Comparison of ENCODE assay signal across 8 mouse cellular contexts in genomic region chr19:44146568-44146879, GRCm38 (mm10). TPM values are rescaled to one million over a fixed set of nuclear protein-coding genes. Genes with fewer than 3 reads are reported as not detected.
DNase-seq lines count a peak whose midpoint lies in the region; ATAC-seq lines count a peak whose summit lies in the region.

No protein-coding gene starts in this region.

- peaks cover 31% of the 10 kb centered on the region for H3K36me3 ChIP-seq in megakaryocyte, embryonic 14.5 days (replicated peaks; ENCODE audit: low read length)
- peaks cover 30% of the 10 kb centered on the region for H3K36me3 ChIP-seq in limb, embryonic 13.5 days
- peaks cover 13% of the 10 kb centered on the region; the same call in 1 of the 2 replicates for H3K36me3 ChIP-seq in stomach, embryonic 14.5 days (ENCODE audit: control insufficient read depth, insufficient read depth, low read length)

- H3K27ac ChIP-seq in limb, embryonic 13.5 days: no peak overlapping the region
- H3K27ac ChIP-seq in stomach, embryonic 14.5 days (ENCODE audit: low read length): no peak overlapping the region

- peaks cover 35% of the 10 kb centered on the region for H3K4me1 ChIP-seq in megakaryocyte, embryonic 14.5 days
- H3K4me1 ChIP-seq in limb, embryonic 13.5 days: peaks cover 10% of the 10 kb centered on the region
- H3K4me1 ChIP-seq in stomach, embryonic 14.5 days (ENCODE audit: control insufficient read depth, insufficient read depth, low read length): peaks cover 9% of the 10 kb centered on the region; the same call in 1 of the 2 replicates

- ATAC-seq in cerebellum, adult (ENCODE audit: insufficient number of reproducible peaks, low FRiP score, low TSS enrichment): peak; percentile 38; the same call in 1 of the 2 replicates
- ATAC-seq in megakaryocyte, adult 5-6 weeks (ENCODE audit: poor library complexity, severe bottlenecking): no peak; the same call in 1 of the 2 replicates
- ATAC-seq in limb, embryonic 13.5 days (ENCODE audit: low FRiP score, low read depth): no peak
- 0 out of 2 replicates have a peak, but pooled peaks have one; percentile 28 for ATAC-seq in stomach, embryonic 14.5 days (ENCODE audit: insufficient number of reproducible peaks, insufficient read depth, low FRiP score, low read depth)

- WGBS in limb, embryonic 13.5 days: 68% methylated on average over 9 of the region's 9 CpGs
- WGBS in stomach, embryonic 14.5 days: 55% methylated on average over 9 of the region's 9 CpGs

- H3K9ac ChIP-seq in limb, embryonic 13.5 days: 0 out of 2 replicates have a peak overlapping the region, but pooled peaks have one; percentile 73
- H3K9ac ChIP-seq in stomach, embryonic 14.5 days (replicated peaks; ENCODE audit: low read depth, low read length): no peak overlapping the region; the same call in 1 of the 2 replicates

- H3K27me3 ChIP-seq in megakaryocyte, embryonic 14.5 days (replicated peaks): peaks cover 9% of the 10 kb centered on the region
- H3K27me3 ChIP-seq in limb, embryonic 13.5 days: peaks cover 10% of the 10 kb centered on the region
- H3K27me3 ChIP-seq in stomach, embryonic 14.5 days (ENCODE audit: control insufficient read depth, insufficient read depth, low read length): no peaks in the 10 kb centered on the region

- peak overlapping the region; percentile 99 for H3K4me3 ChIP-seq in megakaryocyte, embryonic 14.5 days (replicated peaks)
- H3K4me3 ChIP-seq in limb, embryonic 13.5 days: peak overlapping the region; percentile 77
- H3K4me3 ChIP-seq in stomach, embryonic 14.5 days (ENCODE audit: low read depth, low read length): peak overlapping the region; percentile 64

- H3K4me2 ChIP-seq in limb, embryonic 13.5 days (replicated peaks): peak overlapping the region; percentile 83
- peak overlapping the region; percentile 71 for H3K4me2 ChIP-seq in stomach, embryonic 14.5 days (replicated peaks; ENCODE audit: low read depth, low read length)

- no peak for DNase-seq in cerebellum, postnatal 14 days
- DNase-seq in natural killer cell, adult 2 months (ENCODE audit: low spot score in 2 of 2): no peak
- DNase-seq in testis, postnatal 10 days (ENCODE audit: low spot score): no peak

- no peaks in the 10 kb centered on the region for H3K9me3 ChIP-seq in megakaryocyte, embryonic 14.5 days
- no peaks in the 10 kb centered on the region for H3K9me3 ChIP-seq in limb, embryonic 13.5 days
- no peaks in the 10 kb centered on the region for H3K9me3 ChIP-seq in stomach, embryonic 14.5 days (ENCODE audit: control insufficient read depth, low read depth, low read length)

RNA-seq across cellular contexts. Expression of gene Bloc1s2, which starts 0.3 kb away (rescaled TPM):
- polyA plus RNA-seq in megakaryocyte, embryonic 14.5 days (2012; ENCODE audit: insufficient read depth, low replicate concordance): 29.4 and 133 TPM in 2 replicates
- 145 and 151 TPM in 2 replicates for total RNA-seq in megakaryocyte, adult 5-6 weeks (2015)
- 55.1 and 81.9 TPM in 2 replicates for total RNA-seq in megakaryocyte, adult 5-6 weeks (2017)
- 96.2 and 96.4 TPM in 2 replicates for polyA plus RNA-seq in limb, embryonic 13.5 days (2015; fragmentation: Nextera tagmentation; extraction: Ambion mirVana)
- 86.5 and 90.1 TPM in 2 replicates for polyA plus RNA-seq in stomach, embryonic 14.5 days (2014; fragmentation: Nextera tagmentation; extraction: Ambion mirVana)

RNA-seq across cellular contexts. Expression of gene Cwf19l1, which starts 10.8 kb away (rescaled TPM):
- 2.3 and 3.5 TPM in 2 replicates for polyA plus RNA-seq in megakaryocyte, embryonic 14.5 days (2012; ENCODE audit: insufficient read depth, low replicate concordance)
- 16.8 and 17.0 TPM in 2 replicates for total RNA-seq in megakaryocyte, adult 5-6 weeks (2015)
- total RNA-seq in megakaryocyte, adult 5-6 weeks (2017): 19.0 and 30.9 TPM in 2 replicates
- 32.5 and 33.9 TPM in 2 replicates for polyA plus RNA-seq in limb, embryonic 13.5 days (2015; fragmentation: Nextera tagmentation; extraction: Ambion mirVana)
- polyA plus RNA-seq in stomach, embryonic 14.5 days (2014; fragmentation: Nextera tagmentation; extraction: Ambion mirVana): 30.6 TPM in 2 replicates

RNA-seq across cellular contexts. Expression of gene Chuk, which starts 39.2 kb away (rescaled TPM):
- 4.1 and 4.9 TPM in 2 replicates for polyA plus RNA-seq in megakaryocyte, embryonic 14.5 days (2012; ENCODE audit: insufficient read depth, low replicate concordance)
- 48.1 and 59.7 TPM in 2 replicates for total RNA-seq in megakaryocyte, adult 5-6 weeks (2015)
- total RNA-seq in megakaryocyte, adult 5-6 weeks (2017): 70.6 and 82.9 TPM in 2 replicates
- 42.5 and 46.8 TPM in 2 replicates for polyA plus RNA-seq in limb, embryonic 13.5 days (2015; fragmentation: Nextera tagmentation; extraction: Ambion mirVana)
- polyA plus RNA-seq in stomach, embryonic 14.5 days (2014; fragmentation: Nextera tagmentation; extraction: Ambion mirVana): 44.8 and 45.9 TPM in 2 replicates

RNA-seq across cellular contexts. Expression of gene Pkd2l1, which starts 45.7 kb away (rescaled TPM):
- 0.11 TPM in 1 of 2 replicates, not detected in the other for polyA plus RNA-seq in megakaryocyte, embryonic 14.5 days (2012; ENCODE audit: insufficient read depth, low replicate concordance)
- not detected in 2 replicates for total RNA-seq in megakaryocyte, adult 5-6 weeks (2015)
- total RNA-seq in megakaryocyte, adult 5-6 weeks (2017): not detected in 2 replicates
- polyA plus RNA-seq in limb, embryonic 13.5 days (2015; fragmentation: Nextera tagmentation; extraction: Ambion mirVana): not detected in 2 replicates
- not detected in 2 replicates for polyA plus RNA-seq in stomach, embryonic 14.5 days (2014; fragmentation: Nextera tagmentation; extraction: Ambion mirVana)

RNA-seq across cellular contexts. Expression of gene Scd3, which starts 56.5 kb away (rescaled TPM):
- not detected in 2 replicates for polyA plus RNA-seq in megakaryocyte, embryonic 14.5 days (2012; ENCODE audit: insufficient read depth, low replicate concordance)
- not detected in 2 replicates for total RNA-seq in megakaryocyte, adult 5-6 weeks (2015)
- total RNA-seq in megakaryocyte, adult 5-6 weeks (2017): 0.04 TPM in 1 of 2 replicates, not detected in the other
- polyA plus RNA-seq in limb, embryonic 13.5 days (2015; fragmentation: Nextera tagmentation; extraction: Ambion mirVana): not detected in 2 replicates
- polyA plus RNA-seq in stomach, embryonic 14.5 days (2014; fragmentation: Nextera tagmentation; extraction: Ambion mirVana): 0.56 and 0.97 TPM in 2 replicates

Comparison
In these comparisons a context has a peak if more than half of its experiments do, and no peak if none do; other contexts are left out.
1. ATAC-seq: peak in cerebellum, adult (single experiment) and stomach, embryonic 14.5 days (single experiment); none in megakaryocyte, adult 5-6 weeks (single experiment) and limb, embryonic 13.5 days (single experiment).
2. Peak in every context shown above with its lines, with median percentiles within 50 percentile points of each other: H3K4me3 ChIP-seq.